Mouse (Mus musculus) kidney, adult 2 months (tissue): ENCODE data around the gene Olfr385.

ENCODE experiments used
- CTCF ChIP-seq: fragments of 200-500 bp; conservative IDR thresholded peaks from 2 replicates; pipeline ENCODE4 v1.5.1; 2011; ENCODE audit warnings: low read depth, mild to moderate bottlenecking, control low read depth, low read length, moderate library complexity, mixed read lengths; ENCODE audit not compliant: insufficient read depth, insufficient read length
- POLR2A ChIP-seq: fragments of 200-500 bp; IDR thresholded peaks from one replicate; pipeline ENCODE4 v1.6.1; 2011; ENCODE audit warnings: low read depth, low read length, control low read depth

- no peak for TF ChIP-seq POLR2A
- no peak for TF ChIP-seq CTCF
Observed at GRCm38 (mm10) chr11:73579871-73580270, 12.9 kb downstream of the Olfr385 start.
